Mouse (Mus musculus) right cerebral cortex, adult 18-20 months (tissue): ENCODE data around the gene Hipk1.
"Not testable (repeated sequence)": the region's sequence is repeated elsewhere in the genome, so short reads cannot be mapped to it uniquely, and the experiment has no call there.

Source experiments
- DNase-seq: peaks from one replicate; pipeline ENCODE4 v3.0.0; 2022; ENCODE audit warnings: mixed read lengths

The Hipk1 gene

DNA sequence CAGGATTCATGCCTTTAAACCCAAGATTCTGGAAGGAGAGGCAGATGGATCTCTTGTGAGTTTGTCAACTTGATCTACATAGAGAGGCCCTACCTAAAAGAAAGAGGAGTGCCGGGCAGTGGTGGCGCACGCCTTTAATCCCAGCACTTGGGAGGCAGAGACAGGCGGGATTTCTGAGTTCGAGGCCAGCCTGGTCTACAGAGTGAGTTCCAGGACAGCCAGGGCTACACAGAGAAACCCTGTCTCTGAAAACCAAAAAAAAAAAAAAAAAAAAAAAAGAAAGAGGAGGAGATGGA is 696 bp upstream of the Hipk1 start:
- not testable (repeated sequence) for DNase-seq

GRCm38 (mm10) chr3:103790346-103791145 is 817 bp downstream of the Hipk1 start:
- DNase-seq = peak; percentile 33

DNA sequence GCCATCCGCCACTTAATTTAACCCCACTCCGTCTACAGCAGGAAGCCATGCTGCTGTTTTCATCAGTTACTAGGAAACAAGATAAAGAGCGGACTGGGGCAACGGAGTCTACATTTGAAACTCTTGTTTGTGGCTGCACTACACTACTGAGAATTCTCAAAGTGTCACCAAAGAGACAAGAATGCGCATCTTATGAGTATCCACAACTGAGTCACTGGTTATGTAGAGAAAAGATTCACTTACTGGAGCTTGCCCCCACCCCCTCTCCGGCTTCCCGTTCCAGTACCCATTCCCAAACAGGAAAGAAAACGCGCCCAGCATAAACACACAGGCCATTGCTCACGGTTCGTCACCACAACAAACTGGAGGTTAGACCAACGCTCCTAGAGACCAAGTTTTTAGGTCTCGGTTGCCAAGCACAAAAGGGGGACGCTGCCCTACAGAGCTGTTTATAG is 1.4 kb downstream of the Hipk1 start:
- peak; percentile 42 for DNase-seq

DNA sequence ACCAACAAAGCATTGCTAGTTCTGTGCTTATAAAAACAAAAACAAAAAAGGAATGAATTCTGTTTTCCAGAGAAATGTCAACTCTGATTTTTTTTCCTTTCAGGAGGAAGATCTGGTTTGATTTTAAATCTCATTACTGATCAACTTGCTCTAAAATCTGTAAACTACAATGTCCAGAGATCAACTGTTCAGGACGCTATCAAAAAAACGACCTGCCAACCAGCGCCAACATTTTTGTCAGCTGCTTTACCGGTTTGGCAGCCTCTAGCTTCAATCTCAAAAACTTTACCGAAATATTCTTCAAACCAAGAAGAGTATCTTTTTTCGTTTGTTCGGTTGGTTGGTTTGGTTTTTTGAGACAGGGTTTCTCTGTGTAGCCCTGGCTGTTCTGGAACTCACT is 2.3 kb downstream of the Hipk1 start:
- no peak for DNase-seq

DNA sequence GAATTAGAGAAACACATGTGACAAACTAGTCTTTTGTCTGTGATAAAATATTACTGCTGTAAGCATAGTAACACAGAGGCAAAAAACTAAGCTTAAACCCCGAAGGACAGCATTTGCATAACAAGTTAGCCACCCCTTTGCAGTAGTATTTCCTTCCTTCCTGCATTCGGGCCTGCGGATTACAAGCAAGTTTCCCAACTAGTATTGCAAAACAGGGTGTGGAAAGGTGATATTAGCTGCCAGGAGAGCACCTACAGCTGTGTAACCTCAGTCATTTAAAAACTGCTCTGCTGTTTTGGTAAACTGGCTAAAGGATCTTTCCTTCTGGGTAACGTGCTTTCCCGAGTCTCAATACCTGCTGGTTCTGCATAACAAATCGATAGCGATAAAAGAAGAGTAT is 4.1 kb downstream of the Hipk1 start:
- DNase-seq = no peak

DNA sequence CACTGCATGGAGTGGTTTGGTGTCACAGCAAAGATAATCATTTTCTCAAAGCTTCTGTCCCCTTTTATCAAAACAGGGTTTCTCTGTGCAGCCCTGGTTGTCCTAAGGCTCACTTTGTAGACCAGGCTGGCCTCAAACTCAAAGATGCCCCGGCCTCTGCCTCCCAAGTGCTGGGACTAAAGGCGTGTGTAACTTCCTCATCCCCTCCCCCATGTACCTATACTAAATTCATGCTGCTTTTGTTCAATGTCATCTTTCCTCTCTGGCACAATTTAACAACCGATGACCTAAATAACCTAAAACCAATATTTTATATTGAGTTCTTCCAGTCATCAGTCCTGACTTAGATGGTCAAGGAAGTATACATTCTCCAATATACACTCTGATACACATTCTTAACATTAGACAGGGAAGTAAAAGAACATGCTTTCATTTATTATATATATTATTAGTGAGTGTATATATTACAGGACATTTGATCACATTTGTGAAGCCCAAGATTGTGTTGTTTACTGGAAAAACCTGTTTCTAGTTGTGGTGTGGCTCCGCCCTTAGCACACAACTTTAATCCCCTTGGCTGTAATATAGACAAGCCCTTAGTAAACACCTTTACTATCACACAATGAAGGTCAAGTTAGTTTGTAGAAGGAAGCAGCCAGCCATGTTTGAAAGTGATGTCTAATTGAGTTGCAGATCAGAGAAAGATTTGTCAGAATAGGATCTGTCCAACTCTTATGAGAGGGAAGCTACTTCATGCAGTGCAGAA is 8.3 kb downstream of the Hipk1 start:
- DNase-seq = no peak

DNA sequence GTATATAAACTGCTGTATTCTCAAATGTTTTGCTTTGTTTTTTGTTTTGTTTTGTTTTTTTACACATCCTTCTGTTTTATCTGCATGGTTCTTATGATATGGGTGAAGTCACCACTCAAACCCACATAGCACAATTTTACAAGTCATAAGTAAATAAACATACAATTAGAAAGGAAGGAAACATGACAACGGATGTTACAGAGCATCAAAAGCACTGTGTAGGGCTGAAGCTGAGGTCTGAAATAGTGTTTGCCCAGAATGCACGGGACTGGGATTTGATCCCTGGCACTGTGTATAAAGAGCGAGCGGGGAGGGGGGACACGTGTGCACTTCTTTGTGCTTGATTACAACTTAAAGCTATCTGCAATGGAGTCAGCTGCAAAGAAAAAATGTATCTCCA is 10.6 kb downstream of the Hipk1 start:
- DNase-seq = no peak

GRCm38 (mm10) chr3:103780271-103780670 is 11.1 kb downstream of the Hipk1 start:
- peak; percentile 62 for DNase-seq

DNA sequence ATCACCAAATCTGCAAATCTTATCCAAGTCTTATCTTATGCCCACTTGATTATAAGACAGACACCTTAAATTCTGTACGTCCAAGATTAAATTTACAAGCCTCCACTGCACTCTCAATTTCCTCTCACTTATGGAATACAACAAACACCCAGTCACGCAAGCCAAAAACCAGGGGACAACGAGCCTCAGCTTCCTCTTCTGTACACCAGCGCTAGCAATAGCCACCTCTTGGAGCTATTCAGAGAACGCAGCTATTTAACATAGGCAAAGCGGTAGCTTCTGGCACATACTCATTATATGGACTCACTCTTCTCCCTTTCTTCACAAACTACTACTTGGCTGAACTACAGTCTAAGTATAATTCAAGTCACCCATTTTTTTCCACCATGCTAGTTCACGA is 12.2 kb downstream of the Hipk1 start:
- no peak for DNase-seq

DNA sequence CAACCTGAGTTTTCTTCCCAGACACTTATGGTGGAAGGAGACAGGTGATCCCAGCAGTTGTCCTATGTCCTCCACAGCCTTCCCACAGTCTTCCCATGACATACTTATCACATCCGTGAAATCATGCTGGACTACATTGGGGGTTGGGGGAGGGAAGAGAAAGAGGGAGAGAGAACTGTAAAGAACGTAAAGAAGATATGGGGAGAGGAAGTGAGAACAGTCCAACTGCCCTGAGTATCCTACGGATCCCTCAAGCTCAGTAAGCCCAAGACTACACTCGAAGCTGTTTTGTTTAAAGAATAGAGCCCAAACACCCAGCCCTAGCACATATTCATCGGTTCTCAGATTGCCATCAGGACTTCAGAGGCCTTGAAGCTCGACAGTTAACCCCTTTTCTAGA is 12.7 kb downstream of the Hipk1 start:
- no peak for DNase-seq

- DNase-seq = peak; percentile 40
These were observed 13.4 kb downstream of the Hipk1 start for GRCm38 (mm10) chr3:103777940-103778339.

DNA sequence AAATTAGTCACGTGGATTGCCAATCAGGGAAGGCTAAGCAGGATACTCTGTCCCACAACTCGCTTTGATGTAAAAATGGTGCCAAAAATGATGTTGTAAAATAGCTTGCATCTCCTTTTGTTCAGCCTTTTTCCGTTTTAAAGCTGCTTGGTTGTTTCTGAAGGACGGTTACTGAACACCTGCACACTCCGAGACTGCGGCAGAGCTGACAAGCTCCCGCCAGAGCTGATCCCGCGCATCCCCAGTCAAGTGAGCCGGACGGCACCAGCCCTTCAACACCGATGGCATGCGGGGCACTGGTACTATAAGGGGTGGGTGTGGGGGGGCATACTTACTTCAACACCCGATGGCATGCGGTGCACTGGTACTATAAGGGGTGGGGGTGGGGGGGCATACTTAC is 17.4 kb downstream of the Hipk1 start:
- DNase-seq = no peak

DNA sequence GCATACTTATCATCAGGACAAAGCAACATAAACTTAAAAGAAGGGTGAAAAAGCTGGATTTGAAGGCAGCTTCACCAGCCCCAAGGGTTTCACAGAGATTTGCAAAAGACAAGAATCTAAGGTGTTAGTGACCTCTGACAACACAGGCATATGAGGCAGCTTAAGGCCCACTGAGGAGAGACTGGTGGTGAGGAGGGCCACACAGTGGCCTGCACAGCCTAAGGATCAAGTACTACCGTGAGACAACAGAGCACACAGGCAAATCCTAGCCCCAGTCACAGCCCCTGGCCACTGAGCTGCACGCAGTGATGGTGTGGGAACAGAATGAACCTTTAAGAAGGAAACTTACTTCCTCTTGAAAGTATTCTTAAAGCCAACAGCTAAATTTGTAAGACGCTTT is 17.9 kb downstream of the Hipk1 start:
- no peak for DNase-seq

DNA sequence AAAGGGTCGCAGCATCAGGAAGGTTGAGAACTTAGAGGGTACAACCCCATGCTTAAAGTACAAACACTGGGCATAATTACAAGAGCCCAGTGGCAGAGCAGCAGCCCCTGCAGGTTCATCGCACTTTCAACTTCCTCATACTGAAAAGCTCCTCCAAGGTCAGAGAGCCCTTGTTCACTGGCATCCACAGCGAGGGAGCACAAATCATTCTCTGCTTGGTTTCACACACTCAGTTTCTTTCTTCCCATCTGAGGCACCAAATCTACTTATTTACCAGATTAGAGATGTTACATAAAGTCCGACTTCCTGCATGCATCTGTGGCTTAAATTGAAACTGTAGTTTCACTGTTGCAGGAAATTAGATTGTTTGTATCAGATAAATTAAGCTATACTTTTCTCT is 18.5 kb downstream of the Hipk1 start:
- no peak for DNase-seq

DNA sequence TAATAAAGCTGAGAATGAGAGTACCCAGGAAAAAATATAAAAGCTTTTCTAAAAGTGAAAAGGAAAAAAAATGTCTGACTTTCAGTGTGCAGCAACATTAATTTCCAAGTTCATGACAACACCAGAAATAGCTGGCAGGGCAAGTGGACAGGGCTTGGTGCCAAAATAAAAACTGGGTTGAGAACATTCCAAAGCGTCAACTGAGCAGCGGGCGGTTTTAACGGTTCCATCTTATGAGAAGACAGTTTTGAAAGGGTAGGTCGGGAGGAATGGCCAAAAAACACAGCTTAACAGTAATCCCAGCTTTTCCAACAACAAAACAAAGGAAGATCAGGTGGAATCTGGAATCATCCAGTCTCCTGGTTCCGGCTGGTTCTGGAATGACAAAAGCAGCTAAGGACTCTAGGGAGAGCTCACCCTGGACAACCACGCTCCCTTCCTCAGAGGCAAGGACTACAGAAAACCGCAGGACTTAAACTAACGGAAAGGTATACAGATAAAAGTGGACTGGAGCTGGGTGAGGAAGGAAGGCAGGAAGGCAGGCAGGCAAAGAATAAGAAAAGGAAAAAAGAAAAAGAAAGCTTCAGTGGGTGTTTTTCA is 19.7 kb downstream of the Hipk1 start:
- DNase-seq = peak; percentile 27

- DNase-seq = no peak
These were observed 24.6 kb downstream of the Hipk1 start for GRCm38 (mm10) chr3:103766789-103767188.

DNA sequence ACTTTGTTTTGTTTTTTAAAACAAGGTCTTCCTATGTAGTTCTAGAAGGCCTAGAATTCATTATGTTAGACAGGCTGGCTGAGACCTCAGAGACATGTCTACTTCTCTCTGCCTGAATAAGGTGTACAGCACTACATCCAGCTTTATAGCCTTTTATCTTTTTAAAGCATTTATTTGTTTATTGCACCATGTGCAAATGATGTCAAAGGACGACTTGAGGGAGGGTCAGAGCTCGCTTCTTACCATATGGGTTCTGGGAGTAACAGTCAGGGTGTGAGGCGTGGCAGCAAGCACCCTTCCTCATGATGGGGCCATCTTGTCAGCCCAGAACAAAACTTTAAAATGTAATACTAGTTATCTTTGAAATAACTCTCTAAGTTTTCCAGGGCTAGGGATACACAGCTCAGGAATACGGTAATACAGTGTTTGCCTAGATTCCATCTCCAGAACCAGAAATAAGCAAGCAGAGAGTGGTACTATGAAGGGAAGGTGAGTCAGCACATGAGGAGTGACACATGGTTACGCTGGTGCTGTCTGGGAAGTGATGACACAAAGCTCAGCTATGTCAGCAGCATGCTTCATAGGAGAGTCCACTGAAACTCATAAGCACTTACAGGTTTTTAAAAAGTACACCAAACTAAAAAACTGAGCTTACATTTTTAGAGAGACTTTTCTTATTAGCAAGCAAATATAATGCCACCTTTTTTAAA is 31.9 kb downstream of the Hipk1 start:
- no peak for DNase-seq

DNA sequence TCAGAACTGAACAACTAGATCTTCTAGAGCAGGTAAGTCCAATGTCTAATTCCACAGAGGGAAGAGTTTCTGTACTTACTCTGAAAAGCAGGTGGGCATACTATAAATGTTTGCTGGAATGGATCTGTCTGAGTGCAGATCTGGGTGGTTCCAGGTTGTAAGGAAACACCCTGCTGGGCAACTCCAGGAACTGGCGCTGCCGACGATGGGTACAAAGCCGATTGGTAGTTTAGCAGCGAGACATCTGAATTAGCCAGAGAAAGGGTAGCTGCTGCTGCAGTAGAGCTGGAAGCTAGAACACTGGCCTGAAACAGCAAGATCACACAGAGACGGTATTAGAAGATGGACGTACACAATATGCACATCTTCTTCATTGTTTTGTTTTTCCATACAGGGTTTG is 32.9 kb downstream of the Hipk1 start:
- DNase-seq = no peak

- no peak for DNase-seq
These were observed 34.4 kb downstream of the Hipk1 start for GRCm38 (mm10) chr3:103756920-103757319.

GRCm38 (mm10) chr3:103755351-103755750 is 36.0 kb downstream of the Hipk1 start:
- DNase-seq = no peak

- no peak for DNase-seq
These were observed 39.8 kb downstream of the Hipk1 start for GRCm38 (mm10) chr3:103751558-103751957.

DNA sequence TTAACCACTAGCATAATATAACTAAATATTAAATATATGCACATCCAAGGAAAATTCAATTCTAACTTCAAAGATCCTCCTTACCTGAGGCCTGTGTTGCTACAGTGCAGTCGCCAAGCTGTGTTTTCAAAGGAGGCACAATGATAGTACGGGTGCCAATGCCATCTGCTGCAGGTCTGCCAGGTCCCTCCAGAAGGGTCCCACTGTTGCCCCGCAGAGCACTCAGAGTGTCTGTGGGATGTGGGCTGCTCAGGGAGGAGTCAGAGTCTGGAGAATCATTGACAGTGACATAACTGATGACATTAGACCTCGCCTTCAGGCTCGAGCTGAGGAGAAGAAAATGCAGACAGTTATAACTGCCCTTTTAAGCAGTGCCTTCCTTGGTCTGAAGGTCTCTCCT is 44.7 kb downstream of the Hipk1 start:
- no peak for DNase-seq

DNA sequence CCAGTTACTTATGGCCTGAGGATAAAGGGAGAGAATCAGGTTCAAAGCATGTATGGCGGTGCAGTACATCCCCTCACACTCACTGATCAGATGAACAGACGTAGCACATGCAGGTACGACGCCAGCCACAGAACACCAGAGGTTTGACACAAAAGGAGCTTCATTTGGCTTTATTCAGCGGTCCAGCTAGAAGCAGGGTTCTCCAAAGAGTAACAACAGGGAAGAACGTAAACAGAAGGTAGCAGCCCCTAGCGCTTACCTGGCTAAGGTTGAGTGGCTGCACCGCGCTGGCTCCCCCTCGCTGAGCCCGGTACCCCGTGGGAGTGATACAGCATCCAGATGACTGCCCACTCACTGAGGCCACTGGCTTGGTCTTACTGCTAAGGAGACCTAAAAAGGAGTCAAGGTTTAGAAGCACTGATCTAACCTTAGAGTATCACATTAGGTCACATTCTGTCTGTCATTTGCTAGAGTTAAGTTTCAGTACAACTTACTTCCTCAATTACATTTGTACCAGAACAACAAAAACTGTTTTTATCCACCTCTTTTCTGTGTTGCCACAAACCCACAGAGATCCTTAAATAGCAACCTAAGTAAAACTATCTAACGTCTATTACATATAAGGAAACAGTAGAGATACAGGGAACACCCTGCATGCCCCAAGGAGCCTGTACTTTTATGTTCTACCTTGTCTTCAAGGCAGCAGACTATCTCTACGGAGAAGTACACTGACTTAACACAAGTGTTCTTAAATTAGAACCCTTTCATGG is 46.2 kb downstream of the Hipk1 start:
- DNase-seq = no peak
